ENCODE assay signal across 9 mouse cellular contexts in the genomic region with DNA sequence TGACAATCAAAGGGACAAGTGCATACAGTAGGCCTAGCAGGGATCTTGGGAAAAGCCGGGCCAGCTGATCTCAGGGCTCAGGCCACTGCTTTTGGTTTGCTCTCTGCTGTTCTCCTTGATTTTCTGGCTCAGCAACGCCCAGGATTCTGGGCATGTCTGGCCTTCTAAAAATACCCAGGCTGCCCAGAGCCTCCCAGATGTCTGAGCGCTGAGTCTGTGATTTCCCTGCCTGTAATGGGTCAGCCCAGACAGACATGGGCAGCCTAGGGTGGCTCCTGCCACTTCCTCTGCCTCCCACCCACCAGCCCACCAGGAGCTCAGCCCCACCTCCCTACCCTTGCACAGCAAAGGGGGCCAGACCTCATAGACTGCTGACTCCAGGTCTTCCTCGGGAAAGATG. TPM values are rescaled to one million over a fixed set of nuclear protein-coding genes. Genes with fewer than 3 reads are reported as not detected.
DNase-seq lines count a peak whose midpoint lies in the region; ATAC-seq and TF ChIP-seq lines count a peak whose summit lies in the region.
"Had no signal": no experiment of that assay in that cellular context is flagged by ENCODE, and none has a peak within 500 bp of the region (broad histone marks: within the 10 kb centered on the region; RNA-seq: fewer than 3 reads in every experiment).

No protein-coding gene starts in this region.

- H3K4me2 ChIP-seq in heart, embryonic 12.5 days, result no peak overlapping the region
- H3K4me2 ChIP-seq: neural tube, embryonic 13.5 days had no signal

- H3K36me3 ChIP-seq in heart, embryonic 12.5 days, result no peaks in the 10 kb centered on the region
- H3K36me3 ChIP-seq: neural tube, embryonic 13.5 days had no signal

- H3K27ac ChIP-seq in left cerebral cortex, adult 2 months, result peak overlapping the region; percentile 50
- H3K27ac ChIP-seq in heart, embryonic 12.5 days (ENCODE audit: poor library complexity, severe bottlenecking), result peak overlapping the region; percentile 66
- H3K27ac ChIP-seq: neural tube, embryonic 13.5 days had no signal

- H3K4me3 ChIP-seq in left cerebral cortex, adult 2 months, result no peak overlapping the region
- H3K4me3 ChIP-seq in heart, embryonic 12.5 days, result no peak overlapping the region
- H3K4me3 ChIP-seq: neural tube, embryonic 13.5 days had no signal

- no peaks in the 10 kb centered on the region for H3K9me3 ChIP-seq in heart, embryonic 12.5 days (replicated peaks)
- H3K9me3 ChIP-seq: neural tube, embryonic 13.5 days had no signal

- no peak for DNase-seq in left cerebral cortex, adult 2 months (ENCODE audit: extremely low spot score in 1 of 2, low spot score in 2 of 2)
- no peak for DNase-seq in left cerebral cortex, postnatal 4 days
- DNase-seq in gastrocnemius, postnatal 14 days, result peak; percentile 58
- peak; percentile 37 to 51 for DNase-seq in lung, postnatal 4 days
- no peak for DNase-seq in T-cell, adult 2 months (ENCODE audit: low spot score)
- DNase-seq in urinary bladder, postnatal 14 days (ENCODE audit: low spot score), result no peak
- DNase-seq: kidney, adult 8-10 months had no signal

- no peak overlapping the region for H3K9ac ChIP-seq in heart, embryonic 12.5 days
- H3K9ac ChIP-seq: neural tube, embryonic 13.5 days had no signal

- 33% methylated on average over 4 of the region's 4 CpGs for WGBS in heart, embryonic 12.5 days

- peak; percentile 69 for ATAC-seq in heart, embryonic 12.5 days (ENCODE audit: insufficient number of reproducible peaks, low FRiP score)

- intact Hi-C loops in left cerebral cortex, adult 2 months (cut with DNase I), result no loop called here
- intact Hi-C loops in left cerebral cortex, postnatal 4 days (cut with DNase I), result no loop called here
- intact Hi-C loops in gastrocnemius, postnatal 14 days (cut with DNase I; ENCODE audit: low total_unique reads), result no loop called here

- no peak for TF ChIP-seq CTCF in left cerebral cortex, adult 2 months (IDR thresholded peaks at IDR 0.05)

- H3K27me3 ChIP-seq in heart, embryonic 12.5 days (replicated peaks), result no peaks in the 10 kb centered on the region
- H3K27me3 ChIP-seq: neural tube, embryonic 13.5 days had no signal

- H3K4me1 ChIP-seq in heart, embryonic 12.5 days (replicated peaks), result peaks cover 60% of the 10 kb centered on the region

RNA-seq across cellular contexts. Expression of a gene that starts 4.0 kb away (rescaled TPM):
- total RNA-seq in left cerebral cortex, adult 2 months (2021), result 10 to 100 TPM; 40.5 to 41.6 TPM
- total RNA-seq in left cerebral cortex, postnatal 4 days (2021), result 100 to 1,000 TPM; 107 to 122 TPM
- total RNA-seq in gastrocnemius, postnatal 14 days (2021), result 1 to 10 TPM; 8.8 to 9.3 TPM
- polyA plus RNA-seq in heart, embryonic 12.5 days (2016; fragmentation: Nextera tagmentation; extraction: Ambion mirVana), result 18.4 and 18.7 TPM in 2 replicates

Comparison
In these comparisons a context has a peak if more than half of its experiments do, and no peak if none do; other contexts are left out.
1. DNase-seq: peak in gastrocnemius, postnatal 14 days (single experiment) and lung, postnatal 4 days (2 of 2); none in left cerebral cortex, adult 2 months (0 of 2), left cerebral cortex, postnatal 4 days (single experiment), T-cell, adult 2 months (single experiment) and urinary bladder, postnatal 14 days (single experiment).
2. RNA of a gene that starts 4.0 kb away (total RNA-seq): 107 to 122 TPM in left cerebral cortex, postnatal 4 days and 40.5 to 41.6 TPM in left cerebral cortex, adult 2 months; 8.8 to 9.3 TPM in gastrocnemius, postnatal 14 days; every median in the first group is over 4 times any median in the second.